Mouse (Mus musculus) liver, adult 2 months (tissue): ENCODE results near the gene Spata13.

Source experiments
- CTCF ChIP-seq: fragments of 200-500 bp; IDR thresholded peaks from 2 replicates; pipeline ENCODE4 v1.5.1; 2011; ENCODE audit warnings: low read depth, low read length, control low read depth
- POLR2A ChIP-seq: fragments of 200-500 bp; IDR thresholded peaks from 2 replicates; pipeline ENCODE4 v1.6.1; 2011; ENCODE audit warnings: low read length, control low read depth; ENCODE audit not compliant: insufficient read depth; ENCODE audit errors: extremely low read depth

DNA sequence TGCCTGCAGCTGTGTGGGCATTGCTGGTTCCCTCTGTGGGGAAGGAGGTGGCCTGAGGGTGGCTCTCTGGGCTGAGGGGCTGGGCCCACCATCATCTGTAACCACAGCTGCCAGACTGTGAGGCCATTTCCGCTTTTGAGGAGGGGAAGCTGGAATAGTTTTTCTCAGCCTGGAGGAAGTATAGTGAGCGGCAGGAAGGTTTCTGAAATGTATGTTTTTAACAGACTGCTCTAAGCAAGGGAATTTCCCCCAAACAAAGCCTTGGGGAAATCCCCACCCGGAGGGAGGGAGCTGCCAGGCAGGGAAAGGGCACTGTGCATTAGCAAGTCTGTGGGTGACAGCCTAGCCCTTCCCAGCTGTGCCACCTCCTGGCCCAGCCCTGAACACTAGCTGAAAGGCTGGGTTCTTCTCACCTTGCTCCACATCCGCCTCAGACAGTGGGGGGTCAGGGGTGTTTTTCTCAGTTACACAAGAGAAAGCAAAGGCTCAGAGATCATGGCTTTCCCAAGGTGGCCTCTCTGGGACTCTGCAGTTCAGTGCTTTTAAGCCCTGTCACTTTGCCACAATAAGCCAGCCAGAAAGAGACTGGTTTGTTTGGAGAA is 102.9 kb downstream of the Spata13 start:
- TF ChIP-seq POLR2A (no peak), CTCF (no peak)
